Mouse (Mus musculus) cerebellum, adult 2 months (tissue): Measurements from ENCODE around the gene 1700024P04Rik. TPM values are rescaled to one million over a fixed set of nuclear protein-coding genes. Genes with fewer than 3 reads are reported as not detected.

Experiments used
- DNase-seq, 2 experiments: peaks; one replicate each; pipeline ENCODE4 v3.0.0; 2021
- H3K27ac ChIP-seq: fragments of 200-500 bp; 2 replicates; pipeline ENCODE4 v1.5.1; 2012; ENCODE audit warnings: low read length, control low read depth, inconsistent platforms; ENCODE audit not compliant: insufficient read depth
- H3K27me3 ChIP-seq: fragments of 200-500 bp; 2 replicates; pipeline ENCODE4 v1.6.1; 2012; ENCODE audit warnings: inconsistent platforms, mild to moderate bottlenecking, low read length, moderate library complexity; ENCODE audit not compliant: control insufficient read depth, insufficient read depth
- H3K4me1 ChIP-seq: fragments of 200-500 bp; 2 replicates; pipeline ENCODE4 v1.6.1; 2011; ENCODE audit warnings: low read length; ENCODE audit not compliant: control insufficient read depth, insufficient read depth
- H3K4me3 ChIP-seq: fragments of 200-500 bp; replicated peaks from 2 replicates; pipeline ENCODE3; 2011; ENCODE audit warnings: mild to moderate bottlenecking, low read depth, low read length, control low read depth; ENCODE audit not compliant: insufficient read depth
- CTCF ChIP-seq: fragments of 200-500 bp; IDR thresholded peaks from 2 replicates; pipeline ENCODE4 v1.5.1; 2011; ENCODE audit warnings: low read depth, mild to moderate bottlenecking, control low read depth, low read length, moderate library complexity, borderline replicate concordance; ENCODE audit not compliant: insufficient read depth
- POLR2A ChIP-seq: fragments of 200-500 bp; IDR thresholded peaks from 2 replicates; pipeline ENCODE4 v1.6.1; 2011; ENCODE audit warnings: low read length, control low read depth, borderline replicate concordance; ENCODE audit not compliant: insufficient read depth
- WGBS: fragments of 180-500 bp; shearing (Covaris S2); methylation state at CpG from one replicate; pipeline ENCODE4 v1.1.7; 2018; 5-methylcytosine and 5-hydroxymethylcytosine counted together
- polyA plus RNA-seq: library from polyadenylated mRNA; depleted of rRNA; stranded (reverse); fragments of >200 nt; gene quantifications from 2 replicates; pipeline ENCODE4 v1.2.3, GENCODE M21; 2012

Gene 1700024P04Rik
- polyA plus RNA-seq, 1 experiment = not detected

DNA sequence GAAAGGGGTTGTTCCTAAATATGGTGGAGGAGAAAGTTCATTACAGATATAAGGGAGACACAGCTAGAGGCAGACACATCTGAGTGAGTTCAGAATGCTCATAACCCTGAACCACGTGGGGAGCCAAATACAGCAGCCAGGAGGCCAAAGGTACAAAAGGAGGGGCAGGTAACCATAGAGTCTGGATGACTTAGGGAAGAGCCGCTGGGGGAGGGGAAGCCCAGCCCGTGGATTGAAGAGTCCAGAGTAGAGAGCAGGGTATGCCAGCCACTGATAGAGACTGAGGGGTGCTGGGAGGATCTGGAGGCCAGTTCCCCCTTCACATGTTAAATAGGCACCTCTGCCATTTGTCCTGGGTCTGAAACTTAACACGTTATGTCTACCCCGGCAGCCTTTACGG, 28.7 kb downstream of the 1700024P04Rik start:
- 71% methylated on average over 6 of the region's 6 CpGs for WGBS
- TF ChIP-seq POLR2A (no peak), CTCF (no peak)

DNA sequence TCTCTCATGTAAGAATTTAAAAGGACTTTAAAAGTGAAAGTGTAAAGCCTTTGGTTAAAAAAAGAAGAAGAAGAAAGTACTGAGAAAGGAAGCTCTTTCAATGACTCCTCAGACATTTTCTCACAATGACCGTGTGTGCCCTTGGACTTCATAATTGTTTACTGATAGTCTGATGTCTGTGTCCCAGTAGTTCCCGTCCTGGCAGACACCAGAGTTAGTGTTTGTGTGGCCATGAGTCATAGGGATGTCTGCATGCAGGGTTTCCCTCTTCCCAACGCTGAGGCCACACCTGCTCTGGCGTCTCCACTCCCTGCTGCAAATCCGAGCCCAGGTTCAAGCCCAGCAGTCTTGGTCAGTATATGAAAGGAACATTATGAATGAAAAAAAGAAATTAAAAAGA, 29.1 kb downstream of the 1700024P04Rik start:
- DNase-seq = no peak
- 52% methylated on average over 5 of the region's 5 CpGs for WGBS
- Histone ChIP-seq H3K4me3 (no peak overlapping the region), H3K27ac (no peak overlapping the region), H3K27me3 (no peaks in the 10 kb centered on the region), H3K4me1 (no peaks in the 10 kb centered on the region)
- TF ChIP-seq CTCF = no peak
- no peak for TF ChIP-seq POLR2A

More for the DNA sequence above, 28.7 kb downstream of the 1700024P04Rik start:
- no peaks in the 10 kb centered on the region for H3K4me1 ChIP-seq
- H3K27ac ChIP-seq = no peak overlapping the region
- no peak for DNase-seq
- no peak overlapping the region for H3K4me3 ChIP-seq
- no peaks in the 10 kb centered on the region for H3K27me3 ChIP-seq

DNA sequence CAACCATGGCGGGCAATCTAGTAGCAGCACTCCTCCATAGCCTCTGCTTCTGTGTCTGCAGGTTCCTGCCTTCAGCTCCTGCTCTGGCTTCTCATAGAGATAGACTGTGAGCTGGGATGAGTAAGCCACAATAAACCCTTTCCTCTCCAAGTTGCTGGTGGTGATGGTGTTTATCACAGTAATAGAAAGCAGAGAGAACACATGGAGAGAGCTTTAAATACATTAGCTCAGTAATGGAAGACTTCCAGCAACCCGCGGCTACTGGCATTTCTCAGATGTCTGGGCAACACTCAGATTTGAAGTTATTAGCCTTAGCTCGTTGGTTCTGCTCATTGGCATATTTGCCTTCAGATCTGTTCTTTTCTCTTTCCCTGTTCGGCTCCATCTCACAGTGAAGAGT, 30.5 kb downstream of the 1700024P04Rik start:
- no peak for TF ChIP-seq CTCF
- TF ChIP-seq POLR2A = no peak
- peak; percentile 47 to 72 for DNase-seq
- no peak overlapping the region for H3K4me3 ChIP-seq
- no peaks in the 10 kb centered on the region for H3K27me3 ChIP-seq
- WGBS = 19% methylated on average over 5 of the region's 5 CpGs
- H3K27ac ChIP-seq = no peak overlapping the region
- no peaks in the 10 kb centered on the region for H3K4me1 ChIP-seq

DNA sequence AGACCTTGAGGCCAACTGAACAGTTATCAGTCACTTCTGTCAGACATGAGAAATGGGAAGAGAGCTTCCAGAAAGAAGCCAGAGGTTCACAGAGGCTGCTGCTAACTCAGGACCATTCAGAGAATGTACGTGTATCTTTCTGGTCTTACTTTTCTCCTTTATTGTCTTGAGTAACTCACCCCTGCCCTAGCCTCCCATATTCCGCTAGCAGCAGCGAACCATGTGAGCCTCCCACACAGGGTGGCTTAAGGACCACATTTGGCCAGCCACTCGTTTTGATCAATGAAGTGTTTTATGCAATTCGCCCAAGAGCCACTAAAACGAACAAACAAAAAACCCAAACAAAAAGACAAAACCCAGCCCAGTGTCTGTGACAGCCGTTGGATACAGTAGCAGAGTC, 32.4 kb downstream of the 1700024P04Rik start:
- TF ChIP-seq CTCF (no peak), POLR2A (no peak)

DNA sequence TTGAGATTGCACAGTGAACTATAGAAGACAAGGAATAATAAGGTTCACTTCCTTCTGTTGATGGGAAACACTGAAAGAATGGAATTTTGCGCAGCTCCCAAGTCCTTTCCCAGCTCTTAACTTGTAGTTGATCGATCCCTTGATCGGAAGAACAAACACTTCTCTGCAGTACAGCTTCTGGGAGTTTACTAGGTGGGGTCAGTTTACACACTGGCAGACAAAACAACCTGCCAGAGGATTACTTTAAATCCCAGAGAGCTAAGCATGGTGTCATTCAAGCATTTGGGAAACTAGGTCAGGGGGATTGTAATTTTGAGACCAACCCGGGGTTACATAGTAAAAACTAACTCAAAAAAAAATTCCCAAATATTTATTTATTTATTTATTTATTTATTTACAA, 36.2 kb downstream of the 1700024P04Rik start:
- WGBS = 91% methylated on average over 4 of the region's 4 CpGs
- DNase-seq = no peak
- H3K4me3 ChIP-seq = no peak overlapping the region
- TF ChIP-seq POLR2A = no peak
- no peak for TF ChIP-seq CTCF
- H3K4me1 ChIP-seq = no peaks in the 10 kb centered on the region
- H3K27me3 ChIP-seq = no peaks in the 10 kb centered on the region
- H3K27ac ChIP-seq = no peak overlapping the region

More for the DNA sequence above, 32.4 kb downstream of the 1700024P04Rik start:
- Histone ChIP-seq H3K27ac (no peak overlapping the region), H3K4me1 (no peaks in the 10 kb centered on the region), H3K4me3 (no peak overlapping the region), H3K27me3 (no peaks in the 10 kb centered on the region)
- WGBS = 73% methylated on average over 7 of the region's 7 CpGs
- DNase-seq = no peak

DNA sequence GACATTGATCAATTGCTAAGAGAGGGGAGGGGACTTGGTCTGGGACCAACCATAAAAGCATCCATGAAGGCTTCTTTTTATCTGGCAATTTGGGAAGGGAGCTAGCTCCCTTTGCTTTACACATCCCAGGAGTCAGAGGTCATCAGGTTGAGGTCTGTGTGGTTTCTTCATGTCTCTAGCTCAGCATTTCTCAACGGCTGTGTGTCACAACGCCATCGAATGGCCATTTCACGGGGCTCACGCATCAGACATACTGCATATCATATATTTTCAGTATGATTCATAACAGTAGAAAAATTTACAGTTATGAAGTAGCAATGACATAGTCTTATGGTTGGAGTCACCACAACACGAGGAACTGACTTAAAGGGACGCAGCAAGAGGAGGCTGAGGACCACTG, 37.9 kb downstream of the 1700024P04Rik start:
- DNase-seq = no peak
- TF ChIP-seq POLR2A (no peak), CTCF (no peak)
- no peak overlapping the region for H3K4me3 ChIP-seq
- 94% methylated on average over 7 of the region's 7 CpGs for WGBS
- H3K27ac ChIP-seq = no peak overlapping the region
- no peaks in the 10 kb centered on the region for H3K27me3 ChIP-seq
- no peaks in the 10 kb centered on the region for H3K4me1 ChIP-seq

DNA sequence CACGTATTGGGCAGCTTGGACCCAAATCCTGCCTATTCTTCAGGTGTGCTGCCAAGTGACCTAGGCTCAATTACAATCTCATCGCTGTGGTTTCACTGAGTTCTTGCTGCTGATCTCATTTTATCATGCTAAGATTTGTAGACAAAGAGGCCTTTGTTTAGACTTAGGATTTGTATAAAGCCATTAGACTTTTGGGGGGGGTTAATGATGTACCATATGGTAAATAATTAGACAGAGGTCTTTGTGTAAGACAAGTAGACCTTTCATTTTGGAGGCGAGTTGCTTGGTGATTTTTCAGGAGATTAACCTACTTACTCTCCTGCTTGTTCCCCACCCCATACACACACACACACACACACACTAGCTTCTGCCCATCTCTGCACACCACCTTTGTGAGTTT, 38.5 kb downstream of the 1700024P04Rik start:
- H3K27ac ChIP-seq = no peak overlapping the region
- no peak overlapping the region for H3K4me3 ChIP-seq
- DNase-seq = no peak
- 43% methylated on average over 3 of the region's 3 CpGs for WGBS
- no peaks in the 10 kb centered on the region for H3K4me1 ChIP-seq
- H3K27me3 ChIP-seq = no peaks in the 10 kb centered on the region
- no peak for TF ChIP-seq CTCF

DNA sequence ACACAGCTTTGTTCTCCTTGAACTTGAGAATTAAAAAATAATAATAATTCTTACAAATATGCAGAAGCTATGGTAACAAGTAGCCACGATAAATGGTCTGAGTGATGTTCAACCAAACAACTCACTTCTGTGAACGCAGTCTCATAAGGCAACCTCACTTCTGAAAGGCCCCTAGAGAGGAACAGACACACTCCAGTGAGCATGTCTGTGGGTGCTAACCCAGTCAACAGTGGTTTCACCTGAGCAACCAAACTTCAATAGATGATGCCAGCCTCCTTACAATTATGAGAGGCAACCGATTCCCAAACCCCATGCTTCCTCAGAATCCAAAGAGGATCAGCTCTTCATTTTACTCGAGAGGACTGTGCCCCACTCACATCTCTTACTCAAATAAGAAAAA, 39.0 kb downstream of the 1700024P04Rik start:
- TF ChIP-seq CTCF (no peak), POLR2A (no peak)
- Histone ChIP-seq H3K4me3 (no peak overlapping the region), H3K27me3 (no peaks in the 10 kb centered on the region), H3K27ac (no peak overlapping the region), H3K4me1 (no peaks in the 10 kb centered on the region)
- DNase-seq = no peak
- 90% methylated on average over 4 of the region's 4 CpGs for WGBS
